Mouse (Mus musculus) C2C12 (cell line): ENCODE results near the gene Slc4a8. TPM values are rescaled to one million over a fixed set of nuclear protein-coding genes. Genes with fewer than 3 reads are reported as not detected.
A peak's percentile ranks its signal among the peaks of the same experiment; 100 is the strongest.

ENCODE experiments used
- H3K27me3 ChIP-seq: one replicate; pipeline ENCODE4 v1.6.1; 2011; ENCODE audit not compliant: control insufficient read depth, insufficient read depth, insufficient read length
- H3K36me3 ChIP-seq: one replicate; pipeline ENCODE4 v1.6.1; 2011; ENCODE audit not compliant: control insufficient read depth, insufficient read depth
- H3K4me3 ChIP-seq: one replicate; pipeline ENCODE4 v1.5.1; 2011; ENCODE audit warnings: mild to moderate bottlenecking, control low read depth; ENCODE audit not compliant: poor library complexity, insufficient read depth, severe bottlenecking
- H3K79me2 ChIP-seq: one replicate; pipeline ENCODE4 v1.6.1; 2011; ENCODE audit not compliant: control insufficient read depth, insufficient read depth
- H3K79me3 ChIP-seq: one replicate; pipeline ENCODE4 v1.6.1; 2011; ENCODE audit warnings: low read depth, control low read depth
- H3ac ChIP-seq: one replicate; pipeline ENCODE3; 2011; ENCODE audit warnings: low read depth; ENCODE audit not compliant: control insufficient read depth, insufficient read length
- CEBPB ChIP-seq: IDR thresholded peaks from one replicate; pipeline ENCODE4 v1.6.1; 2011; ENCODE audit warnings: low read depth, mild to moderate bottlenecking, control low read depth, moderate library complexity
- CTCF ChIP-seq: IDR thresholded peaks from one replicate; pipeline ENCODE4 v1.5.1; 2011; ENCODE audit not compliant: control insufficient read depth, insufficient read depth, insufficient read length
- FOSL1 ChIP-seq: IDR thresholded peaks from one replicate; pipeline ENCODE4 v1.8.0; 2011; ENCODE audit warnings: mild to moderate bottlenecking, low read length; ENCODE audit not compliant: poor library complexity, insufficient read depth, severe bottlenecking
- MAX ChIP-seq: IDR thresholded peaks from one replicate; pipeline ENCODE4 v1.6.1; 2011; ENCODE audit warnings: mild to moderate bottlenecking, control low read depth
- MYOD1 ChIP-seq: IDR thresholded peaks from one replicate; pipeline ENCODE4 v1.6.1; 2011; ENCODE audit warnings: low read depth; ENCODE audit not compliant: control insufficient read depth, insufficient read length
- MYOG ChIP-seq: IDR thresholded peaks from one replicate; pipeline ENCODE4 v1.6.1; 2011; ENCODE audit not compliant: control insufficient read depth, insufficient read length; ENCODE audit errors: extremely low read depth
- USF1 ChIP-seq: IDR thresholded peaks from one replicate; pipeline ENCODE4 v1.6.1; 2011; ENCODE audit warnings: low read depth, mild to moderate bottlenecking, control low read depth, moderate library complexity
- polyA plus RNA-seq: library from polyadenylated mRNA; unstranded; fragments of >200 nt; fragmentation: generic; extraction: Trizol; gene quantifications from one replicate; pipeline ENCODE4 v1.2.1, GENCODE M21; 2012; ENCODE audit warnings: missing spikeins

The Slc4a8 gene
- polyA plus RNA-seq, 1 experiment, result 11.9 TPM

DNA sequence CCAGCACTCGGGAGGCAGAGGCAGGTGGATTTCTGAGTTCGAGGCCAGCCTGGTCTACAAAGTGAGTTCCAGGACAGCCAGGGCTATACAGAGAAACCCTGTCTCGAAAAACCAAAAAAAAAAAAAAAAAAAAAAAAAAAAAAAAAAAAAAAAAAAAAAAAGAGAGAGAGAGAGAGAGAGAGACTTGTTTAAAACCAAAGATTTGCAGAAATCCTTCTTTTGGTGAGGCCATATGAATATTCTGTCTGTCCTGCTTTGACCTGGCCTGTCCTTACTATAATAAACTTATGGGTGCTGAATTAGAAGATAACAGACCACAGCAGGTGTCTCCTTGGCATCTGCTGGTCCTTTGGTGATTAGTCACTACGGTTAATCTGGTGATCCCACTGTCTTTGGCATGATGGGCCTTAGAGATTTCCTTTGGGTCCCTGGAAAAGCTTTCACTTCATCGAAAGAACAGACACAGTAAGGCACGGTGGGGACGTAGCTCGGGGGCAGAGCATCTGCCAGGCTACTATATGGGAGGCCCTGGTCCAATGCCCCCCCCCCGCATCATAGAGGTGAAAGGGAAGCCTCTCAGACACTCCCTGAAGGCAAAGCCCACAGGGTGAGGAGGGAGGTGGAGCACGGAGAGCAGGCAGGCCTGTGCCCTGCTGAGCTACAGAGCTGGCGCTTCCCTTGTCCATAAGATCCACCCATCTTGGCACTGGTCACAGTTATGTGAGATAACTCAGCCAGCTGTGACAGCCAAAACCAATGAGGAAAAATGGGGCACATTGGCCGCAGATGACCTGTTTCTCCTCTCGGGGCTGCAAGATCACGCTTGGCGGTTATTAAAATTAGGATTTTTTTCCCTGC, 26.2 kb upstream of the Slc4a8 start:
- Histone ChIP-seq H3K79me2 (no peaks in the 10 kb centered on the region), H3K4me3 (no peak overlapping the region), H3K36me3 (no peaks in the 10 kb centered on the region), H3ac (peak overlapping the region; percentile 0), H3K79me3 (no peaks in the 10 kb centered on the region), H3K27me3 (no peaks in the 10 kb centered on the region)
- TF ChIP-seq MYOD1 (peak; percentile 96), MAX (peak; percentile 18), FOSL1 (peak; percentile 18), USF1 (no peak)

DNA sequence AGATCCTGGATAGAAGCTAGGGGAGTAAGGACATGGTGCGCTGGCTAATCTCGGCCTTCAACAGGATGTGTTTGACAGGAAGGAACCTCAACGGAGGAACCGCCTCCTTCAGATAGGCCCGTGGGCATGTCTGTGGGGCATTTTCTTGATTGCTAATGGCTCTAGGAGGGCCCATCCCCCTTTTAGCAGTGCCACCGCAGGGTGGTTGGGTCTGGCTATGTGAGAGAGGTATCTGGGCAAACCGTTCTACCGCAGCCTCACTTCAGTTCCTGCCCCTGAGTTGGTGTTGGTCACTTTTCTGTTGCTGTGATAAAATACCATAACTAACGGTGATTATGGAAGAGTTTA, 25.6 kb upstream of the Slc4a8 start:
- H3K79me2 ChIP-seq, result no peaks in the 10 kb centered on the region
- no peak overlapping the region for H3ac ChIP-seq
- no peaks in the 10 kb centered on the region for H3K79me3 ChIP-seq
- TF ChIP-seq MYOD1 (no peak), FOSL1 (no peak), MAX (no peak), USF1 (no peak), CTCF (no peak), CEBPB (no peak), MYOG (no peak)
- no peak overlapping the region for H3K4me3 ChIP-seq
- H3K36me3 ChIP-seq, result no peaks in the 10 kb centered on the region
- H3K27me3 ChIP-seq, result no peaks in the 10 kb centered on the region

DNA sequence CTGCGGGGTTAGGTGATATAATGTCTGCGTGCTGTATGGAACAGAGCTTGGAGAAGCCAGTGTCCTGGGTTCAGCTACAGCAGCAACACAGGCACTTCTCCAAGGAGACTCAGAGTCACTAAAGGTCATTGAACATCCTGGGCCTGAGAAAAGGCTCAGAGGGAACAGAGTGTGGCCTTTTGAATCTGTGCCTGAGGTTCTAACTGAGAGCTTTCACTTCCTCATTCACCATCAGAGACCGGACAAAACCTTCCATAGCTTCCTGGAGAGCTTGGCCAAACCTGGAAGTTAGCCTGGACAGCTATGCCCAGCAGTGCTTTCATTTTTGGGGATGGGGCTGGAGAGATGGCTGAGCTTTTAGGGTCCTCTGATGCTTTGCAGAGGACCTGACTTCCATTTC, 23.9 kb upstream of the Slc4a8 start:
- TF ChIP-seq MYOG (no peak), USF1 (no peak)

DNA sequence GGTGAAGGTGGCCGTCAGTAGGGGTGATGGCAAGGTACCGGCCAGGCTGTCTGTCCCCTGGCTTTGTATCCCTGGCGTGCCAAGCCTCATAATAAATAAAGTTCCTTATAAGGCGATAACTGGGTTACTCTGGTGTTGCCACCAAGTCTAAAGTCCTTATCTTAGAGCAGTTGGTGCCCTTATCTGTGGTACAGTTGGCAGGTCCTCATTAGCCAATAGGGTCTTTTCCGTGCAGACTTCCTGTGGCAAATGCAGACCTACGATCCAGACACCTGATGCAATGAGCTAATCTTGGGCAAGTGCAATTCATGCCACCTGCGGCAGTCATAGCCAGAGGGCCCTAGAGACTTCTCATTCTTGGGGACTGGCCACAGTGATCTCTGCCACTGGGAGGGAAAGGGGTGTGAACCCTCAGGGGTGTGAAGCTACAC, 23.2 kb upstream of the Slc4a8 start:
- Histone ChIP-seq H3K79me2 (no peaks in the 10 kb centered on the region), H3K27me3 (no peaks in the 10 kb centered on the region), H3K36me3 (no peaks in the 10 kb centered on the region), H3K79me3 (no peaks in the 10 kb centered on the region), H3ac (no peak overlapping the region), H3K4me3 (no peak overlapping the region)
- TF ChIP-seq MYOD1 (no peak), MAX (no peak), USF1 (no peak), CTCF (no peak), FOSL1 (no peak), MYOG (no peak), CEBPB (no peak)

More for the DNA sequence above, 23.9 kb upstream of the Slc4a8 start:
- Histone ChIP-seq H3K79me2 (no peaks in the 10 kb centered on the region), H3ac (no peak overlapping the region), H3K4me3 (no peak overlapping the region), H3K79me3 (no peaks in the 10 kb centered on the region), H3K36me3 (no peaks in the 10 kb centered on the region), H3K27me3 (no peaks in the 10 kb centered on the region)

DNA sequence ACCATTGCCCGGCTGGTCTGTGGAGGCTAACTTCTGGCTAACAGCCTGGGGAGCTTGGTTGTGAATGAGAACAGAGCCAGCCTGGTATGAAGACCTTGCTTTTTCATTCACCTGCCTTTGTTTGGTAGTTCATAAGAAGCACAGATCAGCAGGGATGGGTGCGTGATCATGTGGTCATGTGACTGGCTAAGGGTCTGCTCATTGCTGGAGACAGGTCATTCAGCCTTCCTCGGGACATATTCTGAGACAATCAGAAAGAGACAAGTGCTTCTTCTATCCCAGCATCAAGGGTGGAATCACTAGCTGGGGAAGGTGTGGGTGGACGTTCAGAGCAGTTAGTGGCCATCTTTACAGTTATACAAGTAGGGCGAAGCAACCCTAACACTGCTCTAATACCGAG, 22.1 kb upstream of the Slc4a8 start:
- no peak for TF ChIP-seq FOSL1
- TF ChIP-seq MYOG, result no peak
- TF ChIP-seq MYOD1, result no peak
- TF ChIP-seq MAX, result no peak
- TF ChIP-seq CEBPB, result no peak
- no peak for TF ChIP-seq USF1
- no peaks in the 10 kb centered on the region for H3K36me3 ChIP-seq
- no peak overlapping the region for H3ac ChIP-seq
- no peak overlapping the region for H3K4me3 ChIP-seq
- H3K27me3 ChIP-seq, result no peaks in the 10 kb centered on the region
- H3K79me2 ChIP-seq, result no peaks in the 10 kb centered on the region
- H3K79me3 ChIP-seq, result no peaks in the 10 kb centered on the region

DNA sequence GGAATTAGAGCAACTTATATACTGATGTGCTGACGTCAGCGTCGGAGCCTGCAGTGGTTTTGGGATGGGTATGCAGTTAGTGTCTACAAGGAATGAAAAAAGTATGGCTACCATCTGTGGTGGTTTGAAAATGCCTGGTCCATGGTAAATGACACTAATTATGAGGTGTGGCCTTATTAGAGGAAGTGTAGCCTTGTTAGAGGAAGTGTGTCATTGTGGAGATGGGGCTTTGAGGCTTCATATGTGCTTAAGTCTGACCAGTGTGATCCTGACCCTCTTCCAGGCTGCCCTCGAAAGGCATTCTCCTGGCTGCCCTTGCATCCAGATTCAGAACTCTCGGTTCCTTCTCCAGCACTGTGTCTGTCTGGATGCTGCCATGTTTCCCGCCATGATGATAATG, 18.3 kb upstream of the Slc4a8 start:
- no peak for TF ChIP-seq USF1
- TF ChIP-seq CTCF, result no peak
- TF ChIP-seq MAX, result no peak
- TF ChIP-seq CEBPB, result no peak
- TF ChIP-seq FOSL1, result no peak
- TF ChIP-seq MYOD1, result no peak
- TF ChIP-seq MYOG, result no peak
- no peak overlapping the region for H3K4me3 ChIP-seq
- H3K27me3 ChIP-seq, result no peaks in the 10 kb centered on the region
- H3K36me3 ChIP-seq, result no peaks in the 10 kb centered on the region
- no peaks in the 10 kb centered on the region for H3K79me2 ChIP-seq
- H3ac ChIP-seq, result no peak overlapping the region
- H3K79me3 ChIP-seq, result no peaks in the 10 kb centered on the region
